Mouse (Mus musculus) heart, postnatal 0 days (tissue): ENCODE results near the gene Slc44a5.

Experiments used
- CTCF ChIP-seq: IDR thresholded peaks from 2 replicates; pipeline ENCODE4 v1.5.1; 2016; ENCODE audit warnings: antibody characterized with exemption, control low read depth, low read depth
- EP300 ChIP-seq: IDR thresholded peaks from 2 replicates; pipeline ENCODE4 v1.6.1; 2016; ENCODE audit warnings: antibody characterized with exemption, low read depth

- TF ChIP-seq EP300 (no peak), CTCF (no peak)
Observed at GRCm38 (mm10) chr3:154115478-154115877, 142.2 kb downstream of the Slc44a5 start.
